Mouse (Mus musculus): ENCODE measurements around the gene Atp5d. TPM values are rescaled to one million over a fixed set of nuclear protein-coding genes. Genes with fewer than 3 reads are reported as not detected.
A peak's percentile ranks its signal among the peaks of the same experiment; 100 is the strongest.

The Atp5d gene
- polyA plus RNA-seq, 1 experiment, result 1,163 TPM

DNA sequence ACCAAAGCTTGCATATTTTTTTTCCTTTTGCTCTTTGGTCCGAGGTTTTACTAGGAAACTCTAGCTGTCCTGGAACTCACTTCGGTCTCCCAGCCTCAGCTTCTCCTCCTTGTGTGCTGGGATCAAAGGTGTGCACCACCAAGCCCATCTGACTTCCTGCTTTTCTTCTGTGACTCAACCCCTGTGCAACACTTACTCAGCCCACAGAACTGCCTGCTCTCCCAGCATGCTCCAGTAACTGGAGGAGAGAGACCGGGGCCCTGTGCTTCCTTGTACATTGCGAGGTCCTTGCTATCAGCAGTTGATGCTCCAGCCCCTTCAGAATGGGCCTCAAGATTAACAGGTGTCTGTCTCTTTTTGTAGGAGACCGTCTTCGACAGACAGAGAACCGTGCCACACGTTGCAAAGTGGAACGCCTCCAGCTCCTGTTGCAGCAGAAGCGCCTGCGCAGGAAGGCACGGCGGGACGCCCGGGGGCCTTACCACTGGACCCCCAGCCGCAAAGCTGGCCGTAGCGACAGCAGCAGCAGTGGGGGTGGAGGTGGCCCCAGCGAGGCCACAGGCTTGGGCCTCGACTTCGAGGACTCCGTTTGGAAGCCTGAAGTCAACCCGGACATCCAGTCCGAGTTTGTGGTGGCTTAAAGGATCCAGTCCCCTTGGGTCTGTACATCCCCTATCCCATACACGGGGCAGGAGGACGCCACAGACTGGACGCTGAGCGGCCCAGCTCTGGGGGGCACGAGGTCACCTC, 17.7 kb downstream of the Atp5d start:
- H3K4me2 ChIP-seq (ENCODE audit: low read depth), result peak overlapping the region; percentile 15
- H3K4me3 ChIP-seq, result no peak overlapping the region
- H3K36me3 ChIP-seq (ENCODE audit: control insufficient read depth, insufficient read depth), result peaks cover 46% of the 10 kb centered on the region

DNA sequence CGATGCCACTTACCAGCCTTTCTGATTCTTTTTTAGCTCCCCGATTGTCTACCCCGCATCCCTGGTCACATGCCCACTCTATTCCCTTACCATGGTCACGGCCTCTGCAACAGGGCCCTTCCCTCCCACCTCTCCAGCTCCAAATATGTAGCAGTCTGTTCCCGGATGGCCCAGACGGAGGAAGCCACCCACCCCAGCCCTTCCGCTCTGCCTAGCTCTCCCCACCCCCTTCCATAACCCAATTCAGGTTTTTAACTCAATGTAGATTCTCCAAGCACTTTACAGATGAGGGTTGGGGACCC, 18.3 kb downstream of the Atp5d start:
- TF ChIP-seq REST (IDR thresholded peaks at IDR 0.05; ENCODE audit: insufficient read depth, insufficient read length), result no peak
- TF ChIP-seq TCF12 (IDR thresholded peaks at IDR 0.05; ENCODE audit: insufficient read depth, poor library complexity, severe bottlenecking), result no peak
- no peak for TF ChIP-seq E2F4 (IDR thresholded peaks at IDR 0.05; ENCODE audit: insufficient read depth)
- TF ChIP-seq POLR2A (IDR thresholded peaks at IDR 0.05; ENCODE audit: insufficient read length, low read depth), result no peak
- no peak for TF ChIP-seq CEBPB (IDR thresholded peaks at IDR 0.05; ENCODE audit: insufficient read depth, poor library complexity, severe bottlenecking)
- peaks cover 37% of the 10 kb centered on the region for H3K79me2 ChIP-seq (ENCODE audit: control insufficient read depth, insufficient read depth)
- H3K4me2 ChIP-seq (ENCODE audit: low read depth), result no peak overlapping the region

More for the DNA sequence above, 17.7 kb downstream of the Atp5d start:
- H3K27me3 ChIP-seq (ENCODE audit: control insufficient read depth, insufficient read depth, insufficient read length), result no peaks in the 10 kb centered on the region
- H3ac ChIP-seq (ENCODE audit: control insufficient read depth, insufficient read length), result no peak overlapping the region
- no peak for TF ChIP-seq MAX (IDR thresholded peaks at IDR 0.05; ENCODE audit: low read depth)
- no peak for TF ChIP-seq TCF12 (IDR thresholded peaks at IDR 0.05; ENCODE audit: insufficient read depth, poor library complexity, severe bottlenecking)
- TF ChIP-seq POLR2AphosphoS2 (IDR thresholded peaks at IDR 0.05; ENCODE audit: insufficient read length, low read depth), result peak; percentile 51
- TF ChIP-seq TCF3 (IDR thresholded peaks at IDR 0.05; ENCODE audit: insufficient read length, low read depth), result no peak
- TF ChIP-seq CEBPB (IDR thresholded peaks at IDR 0.05; ENCODE audit: insufficient read depth, poor library complexity, severe bottlenecking), result peak; percentile 62; the same call in 1 of the 2 replicates
- TF ChIP-seq USF1 (IDR thresholded peaks at IDR 0.05; ENCODE audit: low read depth), result no peak
- no peak for TF ChIP-seq SRF (IDR thresholded peaks at IDR 0.05; ENCODE audit: control insufficient read depth, insufficient read length, low read depth)
- peak; percentile 36 for TF ChIP-seq POLR2A (IDR thresholded peaks at IDR 0.05; ENCODE audit: insufficient read length, low read depth)
- no peak for TF ChIP-seq MYOD1 (IDR thresholded peaks at IDR 0.05; ENCODE audit: control insufficient read depth in 1 of 3, insufficient read length in 2 of 3, low read depth in 2 of 3)
- no peak for TF ChIP-seq E2F4 (IDR thresholded peaks at IDR 0.05; ENCODE audit: insufficient read depth)
- TF ChIP-seq MYOG (IDR thresholded peaks at IDR 0.05; ENCODE audit: control insufficient read depth in 1 of 3, insufficient read depth in 1 of 3, insufficient read length in 2 of 3, low read depth in 2 of 3), result no peak
- peaks cover 42% of the 10 kb centered on the region for H3K79me2 ChIP-seq (ENCODE audit: control insufficient read depth, insufficient read depth)

DNA sequence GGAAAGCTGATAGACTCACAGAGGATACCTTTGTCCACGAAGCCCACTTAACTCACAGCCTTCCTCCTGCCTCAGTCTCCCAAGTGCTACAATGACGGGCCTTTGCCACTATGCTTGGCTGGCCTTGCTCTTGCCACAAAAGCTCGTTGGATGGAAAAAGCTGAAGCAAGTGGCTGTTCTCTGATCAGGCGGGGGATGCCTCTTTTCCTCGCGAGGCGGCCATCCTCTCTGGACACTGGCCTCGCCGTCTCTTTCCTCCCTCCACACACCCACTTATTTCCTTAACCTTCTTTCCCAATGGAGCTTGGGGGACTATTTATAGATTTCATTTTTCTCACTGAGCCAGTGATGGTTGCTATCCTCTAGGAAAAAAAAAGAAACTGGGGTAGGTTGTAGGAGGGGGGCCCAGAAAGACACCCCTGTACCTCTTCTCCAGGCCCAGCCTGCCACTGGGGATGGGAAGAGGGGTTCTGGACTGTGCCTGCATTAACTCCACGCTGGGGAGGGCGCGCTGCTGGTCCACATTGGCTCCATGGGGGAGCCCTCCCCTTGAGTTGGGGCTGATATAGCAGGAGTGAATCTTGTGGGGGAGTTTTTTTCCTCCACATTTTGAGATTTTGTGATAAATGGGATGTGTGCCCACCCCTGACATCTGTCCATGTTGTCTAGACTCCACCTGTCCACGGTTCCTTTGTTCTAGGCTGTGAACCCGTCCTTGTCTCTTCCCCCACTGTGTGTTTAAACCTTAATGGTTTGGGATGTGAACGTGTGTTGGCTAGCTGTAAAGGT, 18.9 kb downstream of the Atp5d start:
- peak overlapping the region; percentile 13 for H3K4me2 ChIP-seq (ENCODE audit: low read depth)
- H3ac ChIP-seq (ENCODE audit: control insufficient read depth, insufficient read length), result no peak overlapping the region
- TF ChIP-seq MYOD1 (IDR thresholded peaks at IDR 0.05; ENCODE audit: control insufficient read depth in 1 of 3, insufficient read length in 2 of 3, low read depth in 2 of 3) (peak in 2 of 3 experiments; percentile 24 to 27), POLR2AphosphoS2 (IDR thresholded peaks at IDR 0.05; ENCODE audit: insufficient read length, low read depth) (peak; percentile 70), REST (IDR thresholded peaks at IDR 0.05; ENCODE audit: insufficient read depth, insufficient read length) (no peak), TCF12 (IDR thresholded peaks at IDR 0.05; ENCODE audit: insufficient read depth, poor library complexity, severe bottlenecking) (no peak), MYOG (IDR thresholded peaks at IDR 0.05; ENCODE audit: control insufficient read depth in 1 of 3, insufficient read depth in 1 of 3, insufficient read length in 2 of 3, low read depth in 2 of 3) (peak in 1 of 3 experiments; percentile 3), MAX (IDR thresholded peaks at IDR 0.05; ENCODE audit: low read depth) (no peak), POLR2A (IDR thresholded peaks at IDR 0.05; ENCODE audit: insufficient read length, low read depth) (peak; percentile 8), TCF3 (IDR thresholded peaks at IDR 0.05; ENCODE audit: insufficient read length, low read depth) (no peak), USF1 (IDR thresholded peaks at IDR 0.05; ENCODE audit: low read depth) (no peak), CEBPB (IDR thresholded peaks at IDR 0.05; ENCODE audit: insufficient read depth, poor library complexity, severe bottlenecking) (no peak), E2F4 (IDR thresholded peaks at IDR 0.05; ENCODE audit: insufficient read depth) (no peak), SRF (IDR thresholded peaks at IDR 0.05; ENCODE audit: control insufficient read depth, insufficient read length, low read depth) (no peak)
- no peak overlapping the region for H3K4me3 ChIP-seq
- peaks cover 39% of the 10 kb centered on the region for H3K36me3 ChIP-seq (ENCODE audit: control insufficient read depth, insufficient read depth)
- H3K79me2 ChIP-seq (ENCODE audit: control insufficient read depth, insufficient read depth), result peaks cover 30% of the 10 kb centered on the region
- no peaks in the 10 kb centered on the region for H3K27me3 ChIP-seq (ENCODE audit: control insufficient read depth, insufficient read depth, insufficient read length)

More for the DNA sequence above, 18.3 kb downstream of the Atp5d start:
- no peaks in the 10 kb centered on the region for H3K27me3 ChIP-seq (ENCODE audit: control insufficient read depth, insufficient read depth, insufficient read length)
- peaks cover 42% of the 10 kb centered on the region for H3K36me3 ChIP-seq (ENCODE audit: control insufficient read depth, insufficient read depth)
- no peak overlapping the region for H3K4me3 ChIP-seq
- H3ac ChIP-seq (ENCODE audit: control insufficient read depth, insufficient read length), result no peak overlapping the region

DNA sequence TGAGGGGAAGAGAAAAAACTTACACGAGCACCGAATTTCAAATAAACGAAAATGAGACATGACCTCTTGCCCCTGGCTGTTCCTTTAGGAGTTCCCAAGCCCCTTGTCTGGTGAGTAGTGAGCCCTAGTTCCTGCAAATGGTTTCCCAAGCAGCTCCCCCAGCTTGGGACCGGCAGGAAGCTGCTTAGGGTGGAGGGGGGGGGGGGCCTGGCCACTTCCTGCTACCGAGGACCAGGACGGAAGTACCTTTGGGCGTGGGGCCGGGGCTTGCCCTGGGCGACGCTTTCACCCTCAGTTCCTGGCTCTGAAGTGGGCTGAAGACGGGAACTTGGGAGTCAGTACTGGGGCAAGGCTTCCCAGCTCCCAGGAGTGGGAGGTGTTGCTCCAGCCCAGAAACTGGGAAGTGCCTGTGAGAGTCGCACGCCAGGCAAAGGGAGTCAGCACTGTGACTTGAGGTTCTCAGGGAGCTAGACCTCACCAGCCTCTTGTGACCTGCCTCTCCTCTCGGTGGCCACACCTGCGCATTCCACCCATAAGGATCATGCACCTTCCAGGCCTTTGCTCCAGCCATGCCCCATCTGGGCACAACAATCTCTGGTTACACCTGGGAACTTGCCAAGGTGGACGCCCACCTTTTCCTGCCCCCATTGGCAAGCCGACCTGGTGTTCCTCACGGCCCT, 20.0 kb downstream of the Atp5d start:
- peaks cover 36% of the 10 kb centered on the region for H3K36me3 ChIP-seq (ENCODE audit: control insufficient read depth, insufficient read depth)
- H3K4me3 ChIP-seq, result peak overlapping the region; percentile 20
- TF ChIP-seq REST (IDR thresholded peaks at IDR 0.05; ENCODE audit: insufficient read depth, insufficient read length) (no peak), USF1 (IDR thresholded peaks at IDR 0.05; ENCODE audit: low read depth) (no peak), MYOG (IDR thresholded peaks at IDR 0.05; ENCODE audit: control insufficient read depth in 1 of 3, insufficient read depth in 1 of 3, insufficient read length in 2 of 3, low read depth in 2 of 3) (no peak), MAX (IDR thresholded peaks at IDR 0.05; ENCODE audit: low read depth) (no peak), MYOD1 (IDR thresholded peaks at IDR 0.05; ENCODE audit: control insufficient read depth in 1 of 3, insufficient read length in 2 of 3, low read depth in 2 of 3) (peak in 2 of 3 experiments; percentile 7 to 22), POLR2AphosphoS2 (IDR thresholded peaks at IDR 0.05; ENCODE audit: insufficient read length, low read depth) (peak; percentile 98), CEBPB (IDR thresholded peaks at IDR 0.05; ENCODE audit: insufficient read depth, poor library complexity, severe bottlenecking) (no peak), SRF (IDR thresholded peaks at IDR 0.05; ENCODE audit: control insufficient read depth, insufficient read length, low read depth) (peak; percentile 15), TCF12 (IDR thresholded peaks at IDR 0.05; ENCODE audit: insufficient read depth, poor library complexity, severe bottlenecking) (no peak), POLR2A (IDR thresholded peaks at IDR 0.05; ENCODE audit: insufficient read length, low read depth) (peak; percentile 71), E2F4 (IDR thresholded peaks at IDR 0.05; ENCODE audit: insufficient read depth) (no peak)
- H3K79me2 ChIP-seq (ENCODE audit: control insufficient read depth, insufficient read depth), result peaks cover 19% of the 10 kb centered on the region
- H3K4me2 ChIP-seq (ENCODE audit: low read depth), result peak overlapping the region; percentile 97
- H3K27me3 ChIP-seq (ENCODE audit: control insufficient read depth, insufficient read depth, insufficient read length), result no peaks in the 10 kb centered on the region
- no peak overlapping the region for H3ac ChIP-seq (ENCODE audit: control insufficient read depth, insufficient read length)

All from myocyte (in vitro differentiated cells).